ENCODE assay signal across 15 mouse cellular contexts in genomic region chr16:42336610-42337009, GRCm38 (mm10). TPM values are rescaled to one million over a fixed set of nuclear protein-coding genes. Genes with fewer than 3 reads are reported as not detected.
DNase-seq lines count a peak whose midpoint lies in the region; ATAC-seq and TF ChIP-seq lines count a peak whose summit lies in the region.
"Had no signal": no experiment of that assay in that cellular context is flagged by ENCODE, and none has a peak within 500 bp of the region (broad histone marks: within the 10 kb centered on the region; RNA-seq: fewer than 3 reads in every experiment).

No protein-coding gene starts in this region.

- H3K27ac ChIP-seq in forebrain, embryonic 12.5 days: no peak overlapping the region
- H3K27ac ChIP-seq in hindbrain, postnatal 0 days: no peak overlapping the region
- H3K27ac ChIP-seq in midbrain, embryonic 16.5 days (ENCODE audit: low read length): no peak overlapping the region; the same call in 1 of the 2 replicates
- H3K27ac ChIP-seq: kidney, postnatal 0 days; lung, embryonic 15.5 days had no signal

- no peaks in the 10 kb centered on the region for H3K36me3 ChIP-seq in forebrain, embryonic 12.5 days (replicated peaks)
- H3K36me3 ChIP-seq in hindbrain, postnatal 0 days (ENCODE audit: insufficient read depth, low read length): no peaks in the 10 kb centered on the region
- no peaks in the 10 kb centered on the region for H3K36me3 ChIP-seq in midbrain, embryonic 16.5 days (ENCODE audit: control insufficient read depth, insufficient read depth, low read length)
- H3K36me3 ChIP-seq: lung, embryonic 15.5 days had no signal

- peak overlapping the region; percentile 15 for H3K4me2 ChIP-seq in forebrain, embryonic 12.5 days
- H3K4me2 ChIP-seq in hindbrain, postnatal 0 days (ENCODE audit: low read depth, low read length): peak overlapping the region; percentile 56
- H3K4me2 ChIP-seq in midbrain, embryonic 16.5 days (ENCODE audit: low read length): peak overlapping the region; percentile 59
- H3K4me2 ChIP-seq: lung, embryonic 15.5 days had no signal

- H3K4me1 ChIP-seq in forebrain, embryonic 12.5 days: peaks cover 41% of the 10 kb centered on the region
- 0 out of 2 replicates have a peak, but pooled peaks cover 9% of the 10 kb centered on the region for H3K4me1 ChIP-seq in hindbrain, postnatal 0 days (ENCODE audit: insufficient read depth, low read length)
- H3K4me1 ChIP-seq in midbrain, embryonic 16.5 days (ENCODE audit: control insufficient read depth, insufficient read depth, low read length): peaks cover 36% of the 10 kb centered on the region

- peak; percentile 53 for DNase-seq in embryo, embryonic 9.5 days (ENCODE audit: extremely low spot score)
- no peak for DNase-seq in hindbrain, postnatal 0 days (ENCODE audit: low spot score)
- no peak for DNase-seq in MN1 (ENCODE audit: low spot score)
- DNase-seq in urinary bladder, postnatal 10 days (ENCODE audit: low spot score): no peak
- DNase-seq in heart, adult 11 months: no peak
- no peak for DNase-seq in Muller cell, postnatal 12 days (ENCODE audit: inconsistent ontology term)
- DNase-seq: cerebellum, adult 18-20 months; heart, adult 18-20 months; right cerebral cortex, adult 18-20 months had no signal

- no peaks in the 10 kb centered on the region for H3K27me3 ChIP-seq in forebrain, embryonic 12.5 days
- no peaks in the 10 kb centered on the region for H3K27me3 ChIP-seq in hindbrain, postnatal 0 days (ENCODE audit: insufficient read depth, low read length)
- no peaks in the 10 kb centered on the region for H3K27me3 ChIP-seq in midbrain, embryonic 16.5 days (ENCODE audit: control insufficient read depth, insufficient read depth, low read depth, low read length)

- 38% methylated on average over 2 of the region's 2 CpGs for WGBS in forebrain, embryonic 12.5 days
- 26% methylated on average over 2 of the region's 2 CpGs for WGBS in hindbrain, postnatal 0 days
- WGBS in midbrain, embryonic 16.5 days: 27% methylated on average over 2 of the region's 2 CpGs

- H3K4me3 ChIP-seq in forebrain, embryonic 12.5 days (replicated peaks): no peak overlapping the region
- peak overlapping the region; percentile 57 for H3K4me3 ChIP-seq in hindbrain, postnatal 0 days (ENCODE audit: low read length)
- peak overlapping the region; percentile 47 for H3K4me3 ChIP-seq in midbrain, embryonic 16.5 days (ENCODE audit: low read depth, low read length)
- H3K4me3 ChIP-seq: erythroblast, embryonic 14.5 days; lung, embryonic 15.5 days had no signal

- H3K9ac ChIP-seq in forebrain, embryonic 12.5 days: no peak overlapping the region
- H3K9ac ChIP-seq in hindbrain, postnatal 0 days (replicated peaks; ENCODE audit: low read length): peak overlapping the region; percentile 71
- peak overlapping the region; percentile 50 for H3K9ac ChIP-seq in midbrain, embryonic 16.5 days (ENCODE audit: low read depth, low read length)
- H3K9ac ChIP-seq: lung, embryonic 15.5 days had no signal

- TF ChIP-seq CTCF in hindbrain, postnatal 0 days (IDR thresholded peaks at IDR 0.05; ENCODE audit: low read depth): no peak

- H3K9me3 ChIP-seq in forebrain, embryonic 12.5 days: no peaks in the 10 kb centered on the region
- H3K9me3 ChIP-seq in hindbrain, postnatal 0 days (ENCODE audit: low read length): no peaks in the 10 kb centered on the region
- no peaks in the 10 kb centered on the region for H3K9me3 ChIP-seq in midbrain, embryonic 16.5 days (replicated peaks; ENCODE audit: control insufficient read depth, low read length, poor library complexity, severe bottlenecking)
- H3K9me3 ChIP-seq: lung, embryonic 15.5 days had no signal

- no peak for ATAC-seq in forebrain, embryonic 12.5 days (ENCODE audit: low FRiP score)
- no peak for ATAC-seq in hindbrain, postnatal 0 days
- no peak for ATAC-seq in midbrain, embryonic 16.5 days

RNA-seq across cellular contexts. Expression of gene Gap43, which starts 3.8 kb away (rescaled TPM):
- polyA plus RNA-seq in forebrain, embryonic 12.5 days (2016; fragmentation: Nextera tagmentation; extraction: Ambion mirVana): 208 and 225 TPM in 2 replicates
- total RNA-seq in hindbrain, postnatal 0 days (2014; rRNA removed): 514 and 592 TPM in 2 replicates
- 1,749 and 1,766 TPM in 2 replicates for polyA plus RNA-seq in hindbrain, postnatal 0 days (2015; fragmentation: Nextera tagmentation; extraction: Ambion mirVana)
- 1,781 and 1,991 TPM in 2 replicates for polyA plus RNA-seq in midbrain, embryonic 16.5 days (2015; fragmentation: Nextera tagmentation; extraction: Ambion mirVana)
- total RNA-seq: monocyte, adult 5-6 weeks had no signal
